In the genomic region with DNA sequence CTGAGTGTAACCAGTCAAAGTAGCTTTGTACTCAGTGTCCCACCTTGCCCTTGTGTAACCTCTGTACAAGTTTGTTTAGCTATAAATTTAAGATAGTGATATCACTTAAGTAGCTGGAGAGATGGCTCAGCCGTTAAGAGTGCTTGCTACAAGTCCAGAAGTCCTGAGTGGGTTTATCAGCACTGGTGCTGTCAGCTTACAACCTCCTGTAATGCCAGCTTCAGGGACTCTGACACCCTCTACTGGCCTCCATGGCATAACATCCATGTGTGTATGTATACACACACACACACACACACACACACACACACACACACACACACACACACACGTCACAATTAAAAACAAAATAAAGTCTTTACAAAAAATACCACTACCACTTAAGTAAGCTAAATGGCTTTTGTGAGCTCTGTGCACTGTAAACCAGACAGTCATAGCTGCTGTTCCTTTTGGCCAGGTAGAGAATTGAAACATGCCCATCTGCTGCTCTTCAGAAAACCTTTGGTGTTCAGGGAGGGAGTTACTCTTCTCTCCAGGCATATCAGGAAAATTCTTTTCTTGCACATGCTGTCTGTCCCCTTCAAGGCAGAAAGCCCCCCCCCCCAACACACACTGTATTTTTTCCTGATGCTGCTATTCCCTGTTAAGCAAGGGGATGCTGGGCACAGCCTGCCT, we compare ENCODE assay signal across 19 mouse cellular contexts. TPM values are rescaled to one million over a fixed set of nuclear protein-coding genes. Genes with fewer than 3 reads are reported as not detected.
DNase-seq lines count a peak whose midpoint lies in the region; ATAC-seq and TF ChIP-seq lines count a peak whose summit lies in the region.
"Had no signal": no experiment of that assay in that cellular context is flagged by ENCODE, and none has a peak within 500 bp of the region (broad histone marks: within the 10 kb centered on the region; RNA-seq: fewer than 3 reads in every experiment).

No protein-coding gene starts in this region.

- ATAC-seq in hindbrain, embryonic 12.5 days (ENCODE audit: low FRiP score) = no peak
- ATAC-seq in hindbrain, embryonic 11.5 days (ENCODE audit: low FRiP score) = no peak
- ATAC-seq in midbrain, embryonic 13.5 days = no peak
- ATAC-seq: inflammation-experienced regulatory T-cells, adult 6 months; liver, embryonic 12.5 days had no signal

- no peak overlapping the region for H3K9ac ChIP-seq in hindbrain, embryonic 12.5 days
- H3K9ac ChIP-seq in hindbrain, embryonic 11.5 days (ENCODE audit: low read depth, low read length) = no peak overlapping the region
- no peak overlapping the region for H3K9ac ChIP-seq in MEL (ENCODE audit: control insufficient read depth, low read depth, low read length, poor library complexity, severe bottlenecking)
- H3K9ac ChIP-seq in midbrain, embryonic 13.5 days (replicated peaks) = no peak overlapping the region
- H3K9ac ChIP-seq: embryonic facial prominence, embryonic 13.5 days; liver, embryonic 12.5 days; lung, embryonic 14.5 days had no signal

- H3K36me3 ChIP-seq in hindbrain, embryonic 12.5 days = no peaks in the 10 kb centered on the region
- H3K36me3 ChIP-seq in hindbrain, embryonic 11.5 days (ENCODE audit: control insufficient read depth, insufficient read depth, low read length) = no peaks in the 10 kb centered on the region
- H3K36me3 ChIP-seq in MEL (ENCODE audit: control insufficient read depth in 1 of 2, insufficient read depth in 2 of 2, low read length in 2 of 2) = no peaks in the 10 kb centered on the region
- no peaks in the 10 kb centered on the region for H3K36me3 ChIP-seq in midbrain, embryonic 13.5 days
- H3K36me3 ChIP-seq: embryonic facial prominence, embryonic 13.5 days; liver, embryonic 12.5 days had no signal

- no peak for DNase-seq in hindbrain, embryonic 11.5 days (ENCODE audit: low spot score)
- no peak for DNase-seq in MEL (ENCODE audit: low read depth, low spot score)
- DNase-seq in right cerebral cortex, adult 2 months (ENCODE audit: low spot score in 2 of 2) = no peak
- no peak for DNase-seq in lung, postnatal 4 days
- DNase-seq: adrenal gland, postnatal 36 days; gastrocnemius, postnatal 10 days; heart, adult 2 months; heart, postnatal 10 days; thymus, postnatal 25 days had no signal

- H3K27me3 ChIP-seq in hindbrain, embryonic 12.5 days = no peaks in the 10 kb centered on the region
- H3K27me3 ChIP-seq in hindbrain, embryonic 11.5 days (ENCODE audit: control insufficient read depth, insufficient read depth, low read length) = no peaks in the 10 kb centered on the region
- H3K27me3 ChIP-seq in MEL (ENCODE audit: control insufficient read depth in 1 of 2, insufficient read depth in 2 of 2, low read length in 2 of 2) = no peaks in the 10 kb centered on the region
- no peaks in the 10 kb centered on the region for H3K27me3 ChIP-seq in midbrain, embryonic 13.5 days
- H3K27me3 ChIP-seq: embryonic facial prominence, embryonic 13.5 days; liver, embryonic 12.5 days; megakaryocyte, embryonic 14.5 days had no signal

- H3K79me2 ChIP-seq in MEL (ENCODE audit: control insufficient read depth, insufficient read depth, low read length, poor library complexity) = no peaks in the 10 kb centered on the region

- no peak for TF ChIP-seq EP300 in MEL (IDR thresholded peaks at IDR 0.05; ENCODE audit: low read depth in 1 of 2, low read length in 2 of 2)

- 91% methylated on average over 2 of the region's 2 CpGs for WGBS in hindbrain, embryonic 12.5 days
- WGBS in hindbrain, embryonic 11.5 days = 93% methylated on average over 2 of the region's 2 CpGs
- WGBS in midbrain, embryonic 13.5 days = 95% methylated on average over 2 of the region's 2 CpGs

- H3K27ac ChIP-seq in hindbrain, embryonic 12.5 days = 0 out of 2 replicates have a peak overlapping the region, but pooled peaks have one; percentile 13
- H3K27ac ChIP-seq in hindbrain, embryonic 11.5 days (ENCODE audit: low read depth, low read length) = no peak overlapping the region
- no peak overlapping the region for H3K27ac ChIP-seq in MEL (ENCODE audit: control insufficient read depth, low read depth, low read length)
- H3K27ac ChIP-seq in cortical plate, adult 2 months (ENCODE audit: insufficient read depth, low read length) = 0 out of 2 replicates have a peak overlapping the region, but pooled peaks have one; percentile 6
- H3K27ac ChIP-seq in midbrain, embryonic 13.5 days = peak overlapping the region; percentile 72
- H3K27ac ChIP-seq: embryonic facial prominence, embryonic 13.5 days; heart, adult 2 months; liver, embryonic 12.5 days; stomach, postnatal 0 days had no signal

- no peaks in the 10 kb centered on the region for H3K9me3 ChIP-seq in hindbrain, embryonic 12.5 days (replicated peaks)
- no peaks in the 10 kb centered on the region for H3K9me3 ChIP-seq in hindbrain, embryonic 11.5 days (ENCODE audit: control insufficient read depth, low read length)
- no peaks in the 10 kb centered on the region for H3K9me3 ChIP-seq in MEL (replicated peaks; ENCODE audit: insufficient read depth, low read length)
- no peaks in the 10 kb centered on the region for H3K9me3 ChIP-seq in midbrain, embryonic 13.5 days
- H3K9me3 ChIP-seq: embryonic facial prominence, embryonic 13.5 days; liver, embryonic 12.5 days; megakaryocyte, embryonic 14.5 days had no signal

- H3K4me3 ChIP-seq in hindbrain, embryonic 12.5 days = no peak overlapping the region
- H3K4me3 ChIP-seq in hindbrain, embryonic 11.5 days (ENCODE audit: low read depth, low read length) = no peak overlapping the region
- H3K4me3 ChIP-seq in MEL (ENCODE audit: control insufficient read depth in 1 of 2, insufficient read depth in 1 of 2, low read depth in 2 of 2, low read length in 2 of 2) = no peak overlapping the region
- H3K4me3 ChIP-seq in cortical plate, adult 2 months (ENCODE audit: insufficient read depth, low read length) = no peak overlapping the region
- H3K4me3 ChIP-seq in midbrain, embryonic 13.5 days (replicated peaks) = no peak overlapping the region
- H3K4me3 ChIP-seq: embryonic facial prominence, embryonic 13.5 days; heart, adult 2 months; liver, embryonic 12.5 days had no signal

- TF ChIP-seq RAD21 in MEL (IDR thresholded peaks at IDR 0.05; ENCODE audit: low read depth, low read length) = peak; percentile 17

- no peak for TF ChIP-seq POLR2A in MEL (IDR thresholded peaks at IDR 0.05; ENCODE audit: control insufficient read depth in 1 of 2, insufficient read depth in 1 of 2, low read depth in 1 of 2, low read length in 2 of 2, poor library complexity in 1 of 2)
- no peak for TF ChIP-seq POLR2A in cortical plate, adult 2 months (IDR thresholded peaks at IDR 0.05; ENCODE audit: extremely low read depth, insufficient read depth, low read length)

- no peak overlapping the region for H3K4me2 ChIP-seq in hindbrain, embryonic 12.5 days (replicated peaks)
- H3K4me2 ChIP-seq in hindbrain, embryonic 11.5 days (replicated peaks; ENCODE audit: low read depth, low read length) = no peak overlapping the region
- no peak overlapping the region for H3K4me2 ChIP-seq in midbrain, embryonic 13.5 days (replicated peaks)
- H3K4me2 ChIP-seq: embryonic facial prominence, embryonic 13.5 days; liver, embryonic 12.5 days; lung, embryonic 14.5 days had no signal

- peak in 2 of 3 experiments; percentile 9 to 18; a peak in 2 of 6 replicates for TF ChIP-seq CTCF in MEL (IDR thresholded peaks at IDR 0.05 in 2 of 3, conservative IDR thresholded peaks at IDR 0.05 in 1 of 3; ENCODE audit: control insufficient read depth in 1 of 3, insufficient read depth in 1 of 3, low read depth in 2 of 3, low read length in 3 of 3, poor library complexity in 1 of 3, severe bottlenecking in 1 of 3)
- TF ChIP-seq CTCF in cortical plate, adult 2 months (IDR thresholded peaks at IDR 0.05; ENCODE audit: extremely low read depth, insufficient read depth, low read length) = no peak

- H3K4me1 ChIP-seq in hindbrain, embryonic 12.5 days = peaks cover 2% of the 10 kb centered on the region; the same call in 1 of the 2 replicates
- H3K4me1 ChIP-seq in hindbrain, embryonic 11.5 days (replicated peaks; ENCODE audit: control insufficient read depth, insufficient read depth, low read length) = no peaks in the 10 kb centered on the region
- no peaks in the 10 kb centered on the region for H3K4me1 ChIP-seq in MEL (ENCODE audit: control insufficient read depth in 1 of 2, insufficient read depth in 2 of 2, low read length in 2 of 2)
- peaks cover 6% of the 10 kb centered on the region for H3K4me1 ChIP-seq in cortical plate, adult 2 months (ENCODE audit: control insufficient read depth, insufficient read depth, low read length)
- peaks cover 12% of the 10 kb centered on the region; the same call in 1 of the 2 replicates for H3K4me1 ChIP-seq in midbrain, embryonic 13.5 days (replicated peaks)
- H3K4me1 ChIP-seq: embryonic facial prominence, embryonic 13.5 days; liver, embryonic 12.5 days had no signal

TF ChIP-seq in MEL, 35 proteins besides CTCF, POLR2A, EP300 and RAD21:
- TF ChIP-seq SMC3 (IDR thresholded peaks at IDR 0.05; ENCODE audit: low read depth, low read length) (0 out of 2 replicates have a peak, but pooled peaks have one; percentile 21), MYC (IDR thresholded peaks at IDR 0.05; ENCODE audit: low read depth, low read length) (no peak), USF2 (IDR thresholded peaks at IDR 0.05; ENCODE audit: borderline replicate concordance in 1 of 2, insufficient read depth in 1 of 2, low read depth in 1 of 2, low read length in 2 of 2) (no peak), E2F4 (IDR thresholded peaks at IDR 0.05; ENCODE audit: borderline replicate concordance, low read depth, low read length) (no peak), SIN3A (IDR thresholded peaks at IDR 0.05; ENCODE audit: low read length) (no peak), MAFK (IDR thresholded peaks at IDR 0.05; ENCODE audit: borderline replicate concordance, low read depth, low read length) (no peak)

RNA-seq across cellular contexts. Expression of a gene that starts 10.9 kb away (rescaled TPM):
- 0.70 TPM in 1 of 2 replicates, not detected in the other for polyA plus RNA-seq in hindbrain, embryonic 12.5 days (2016; fragmentation: Nextera tagmentation; extraction: Ambion mirVana)
- polyA plus RNA-seq in hindbrain, embryonic 11.5 days (2014; fragmentation: Nextera tagmentation; extraction: Ambion mirVana) = not detected in 2 replicates
- not detected in 2 replicates for total RNA-seq in MEL (2012; rRNA removed)
- polyA plus RNA-seq in MEL (2012; ENCODE audit: insufficient read depth in 1 of 2, insufficient read length in 2 of 2, low read depth in 1 of 2, low replicate concordance in 2 of 2, missing spikeins in 1 of 2) = under 1 TPM in 1 of 2 experiments, not detected in 1; 0.07 TPM
- polyA plus RNA-seq in cortical plate, adult 2 months (2012; rRNA removed) = 0.19 and 0.32 TPM in 2 replicates
- not detected in 2 replicates for polyA plus RNA-seq in midbrain, embryonic 13.5 days (2015; fragmentation: Nextera tagmentation; extraction: Ambion mirVana)
- total RNA-seq: left cerebral cortex, postnatal 4 days had no signal
- polyA plus RNA-seq: inflammation-experienced regulatory T-cells, adult 6 months had no signal

Comparison
In these comparisons a context has a peak if more than half of its experiments do, and no peak if none do; other contexts are left out.
1. H3K27ac ChIP-seq: peak in hindbrain, embryonic 12.5 days (single experiment), cortical plate, adult 2 months (single experiment) and midbrain, embryonic 13.5 days (single experiment); none in hindbrain, embryonic 11.5 days (single experiment) and MEL (single experiment).